Mouse (Mus musculus): ENCODE data around the gene Tpst1. TPM values are rescaled to one million over a fixed set of nuclear protein-coding genes. Genes with fewer than 3 reads are reported as not detected.
"Not testable (repeated sequence)": the region's sequence is repeated elsewhere in the genome, so short reads cannot be mapped to it uniquely, and the experiment has no call there.

Tpst1 gene
- polyA plus RNA-seq, 1 experiment, result 10.9 TPM

DNA sequence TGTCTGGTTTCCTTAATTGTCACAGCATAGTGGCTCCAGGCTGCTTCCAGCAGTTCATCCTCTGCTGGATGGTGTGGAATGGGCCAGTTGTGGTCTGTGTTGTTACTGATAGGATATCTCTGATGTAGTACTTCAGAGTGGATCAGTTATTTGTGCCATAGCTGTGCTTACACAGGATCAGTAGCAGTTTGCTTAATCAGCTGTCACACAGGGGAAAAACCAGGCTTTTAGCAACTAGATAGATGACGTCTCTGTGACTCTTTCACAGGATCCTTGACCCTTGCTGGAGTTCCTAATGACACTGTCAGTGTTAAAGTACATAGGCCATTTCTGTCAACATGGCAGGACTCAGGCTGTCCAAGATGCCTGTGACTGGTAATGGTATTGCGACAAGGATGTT, 39.3 kb upstream of the Tpst1 start:
- WGBS, result 83% methylated on average over 2 of the region's 2 CpGs
- no peak for DNase-seq (ENCODE audit: low read depth in 1 of 2, low spot score in 2 of 2)
- Histone ChIP-seq H3K36me3 (ENCODE audit: control insufficient read depth, insufficient read depth, low read length) (peaks cover 11% of the 10 kb centered on the region), H3K27me3 (ENCODE audit: control insufficient read depth, insufficient read depth, low read length) (no peaks in the 10 kb centered on the region), H3K4me1 (ENCODE audit: control insufficient read depth, insufficient read depth, insufficient read length) (no peaks in the 10 kb centered on the region; the same call in 1 of the 2 replicates), H3K4me3 (ENCODE audit: extremely low read depth, insufficient read depth, insufficient read length) (no peak overlapping the region), H3K27ac (ENCODE audit: insufficient read depth, low read length) (no peak overlapping the region)
- TF ChIP-seq POLR2A (IDR thresholded peaks at IDR 0.05; ENCODE audit: low read depth, low read length), result no peak
- no peak for TF ChIP-seq CTCF (IDR thresholded peaks at IDR 0.05; ENCODE audit: extremely low read depth, insufficient read depth, insufficient read length, insufficient replicate concordance)

- not testable (repeated sequence) for DNase-seq (ENCODE audit: low read depth in 1 of 2, low spot score in 2 of 2); H3K27ac ChIP-seq (ENCODE audit: insufficient read depth, low read length); H3K4me1 ChIP-seq (ENCODE audit: control insufficient read depth, insufficient read depth, insufficient read length); H3K4me3 ChIP-seq (ENCODE audit: extremely low read depth, insufficient read depth, insufficient read length); H3K27me3 ChIP-seq (ENCODE audit: control insufficient read depth, insufficient read depth, low read length)
- peaks cover 20% of the 10 kb centered on the region for H3K36me3 ChIP-seq (ENCODE audit: control insufficient read depth, insufficient read depth, low read length)
- WGBS, result 77% methylated on average over 2 of the region's 2 CpGs
Measured at GRCm38 (mm10) chr5:130036300-130036699, 36.8 kb upstream of the Tpst1 start.

- Histone ChIP-seq H3K4me1 (ENCODE audit: control insufficient read depth, insufficient read depth, insufficient read length) (no peaks in the 10 kb centered on the region), H3K27ac (ENCODE audit: insufficient read depth, low read length) (no peak overlapping the region), H3K4me3 (ENCODE audit: extremely low read depth, insufficient read depth, insufficient read length) (no peak overlapping the region), H3K27me3 (ENCODE audit: control insufficient read depth, insufficient read depth, low read length) (no peaks in the 10 kb centered on the region), H3K36me3 (ENCODE audit: control insufficient read depth, insufficient read depth, low read length) (peaks cover 28% of the 10 kb centered on the region)
- peak in 1 of 2 experiments; percentile 30 for DNase-seq (ENCODE audit: low read depth in 1 of 2, low spot score in 2 of 2)
- TF ChIP-seq POLR2A (IDR thresholded peaks at IDR 0.05; ENCODE audit: low read depth, low read length), result no peak
- TF ChIP-seq CTCF (IDR thresholded peaks at IDR 0.05; ENCODE audit: extremely low read depth, insufficient read depth, insufficient read length, insufficient replicate concordance), result peak; percentile 55; the same call in 1 of the 2 replicates
- 82% methylated on average over 19 of the region's 19 CpGs for WGBS
Measured at GRCm38 (mm10) chr5:130037752-130038455, 35.2 kb upstream of the Tpst1 start.

DNA sequence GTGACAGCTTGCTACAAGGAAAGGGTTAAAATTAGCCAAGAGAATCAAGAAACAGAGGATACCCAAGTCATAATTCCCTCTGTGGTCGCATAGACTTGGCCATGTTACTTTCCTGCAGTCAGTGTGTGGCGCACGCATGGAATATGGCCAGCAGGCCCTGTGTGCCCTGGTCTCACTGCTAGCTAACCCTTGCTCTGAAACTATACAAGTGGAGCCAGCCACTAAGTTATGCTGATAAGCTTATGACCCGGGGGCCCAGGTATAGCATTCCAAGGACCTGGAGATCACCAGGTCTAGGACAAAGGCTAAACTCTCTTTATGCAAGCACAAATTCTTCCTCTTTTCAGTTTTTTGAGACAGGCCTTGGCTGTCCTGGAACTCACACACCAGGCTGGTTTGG, 32.3 kb upstream of the Tpst1 start:
- H3K27ac ChIP-seq (ENCODE audit: insufficient read depth, low read length), result no peak overlapping the region
- H3K36me3 ChIP-seq (ENCODE audit: control insufficient read depth, insufficient read depth, low read length), result peaks cover 31% of the 10 kb centered on the region
- H3K27me3 ChIP-seq (ENCODE audit: control insufficient read depth, insufficient read depth, low read length), result no peaks in the 10 kb centered on the region
- TF ChIP-seq POLR2A (IDR thresholded peaks at IDR 0.05; ENCODE audit: low read depth, low read length), result no peak
- TF ChIP-seq CTCF (IDR thresholded peaks at IDR 0.05; ENCODE audit: extremely low read depth, insufficient read depth, insufficient read length, insufficient replicate concordance), result no peak
- DNase-seq (ENCODE audit: low read depth in 1 of 2, low spot score in 2 of 2), result no peak
- 95% methylated on average over 4 of the region's 4 CpGs for WGBS
- no peaks in the 10 kb centered on the region for H3K4me1 ChIP-seq (ENCODE audit: control insufficient read depth, insufficient read depth, insufficient read length)
- no peak overlapping the region for H3K4me3 ChIP-seq (ENCODE audit: extremely low read depth, insufficient read depth, insufficient read length)

GRCm38 (mm10) chr5:130041262-130041661, 31.9 kb upstream of the Tpst1 start:
- TF ChIP-seq CTCF (IDR thresholded peaks at IDR 0.05; ENCODE audit: extremely low read depth, insufficient read depth, insufficient read length, insufficient replicate concordance) (no peak), POLR2A (IDR thresholded peaks at IDR 0.05; ENCODE audit: low read depth, low read length) (no peak)
- Histone ChIP-seq H3K4me1 (ENCODE audit: control insufficient read depth, insufficient read depth, insufficient read length) (no peaks in the 10 kb centered on the region), H3K27ac (ENCODE audit: insufficient read depth, low read length) (no peak overlapping the region), H3K36me3 (ENCODE audit: control insufficient read depth, insufficient read depth, low read length) (peaks cover 33% of the 10 kb centered on the region), H3K4me3 (ENCODE audit: extremely low read depth, insufficient read depth, insufficient read length) (no peak overlapping the region), H3K27me3 (ENCODE audit: control insufficient read depth, insufficient read depth, low read length) (no peaks in the 10 kb centered on the region)
- 80% methylated on average over 4 of the region's 4 CpGs for WGBS
- no peak for DNase-seq (ENCODE audit: low read depth in 1 of 2, low spot score in 2 of 2)

- Histone ChIP-seq H3K4me1 (ENCODE audit: control insufficient read depth, insufficient read depth, insufficient read length) (no peaks in the 10 kb centered on the region; the same call in 1 of the 2 replicates), H3K36me3 (ENCODE audit: control insufficient read depth, insufficient read depth, low read length) (peaks cover 36% of the 10 kb centered on the region), H3K27me3 (ENCODE audit: control insufficient read depth, insufficient read depth, low read length) (no peaks in the 10 kb centered on the region), H3K4me3 (ENCODE audit: extremely low read depth, insufficient read depth, insufficient read length) (no peak overlapping the region), H3K27ac (ENCODE audit: insufficient read depth, low read length) (no peak overlapping the region)
- TF ChIP-seq POLR2A (IDR thresholded peaks at IDR 0.05; ENCODE audit: low read depth, low read length), result no peak
- no peak for TF ChIP-seq CTCF (IDR thresholded peaks at IDR 0.05; ENCODE audit: extremely low read depth, insufficient read depth, insufficient read length, insufficient replicate concordance)
- WGBS, result 89% methylated on average over 3 of the region's 3 CpGs
- no peak for DNase-seq (ENCODE audit: low read depth in 1 of 2, low spot score in 2 of 2)
Measured at GRCm38 (mm10) chr5:130043741-130044140, 29.4 kb upstream of the Tpst1 start.

DNA sequence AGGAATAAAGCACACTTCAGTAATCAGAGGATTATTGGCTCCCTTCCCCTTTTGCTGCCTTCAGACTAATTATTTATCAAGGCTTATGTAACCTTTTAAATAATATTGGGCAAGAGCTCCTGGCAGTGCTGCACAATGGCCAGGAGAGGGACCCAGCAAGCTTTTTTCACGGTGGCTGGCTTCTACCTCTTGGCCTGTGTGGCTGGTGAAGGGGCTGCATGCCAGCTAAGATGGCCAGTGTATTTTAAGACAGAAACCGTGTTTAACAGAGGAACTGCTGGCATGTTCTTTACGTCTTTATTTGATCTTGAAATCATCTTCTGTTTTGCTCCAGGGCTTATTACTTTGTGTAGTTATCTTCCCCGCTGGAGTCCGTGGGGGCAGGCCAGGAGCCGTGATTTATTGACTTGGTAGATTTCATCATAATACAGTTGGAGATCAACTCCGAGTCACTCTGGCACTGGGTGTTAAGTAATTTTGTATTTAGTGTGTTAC, 28.9 kb upstream of the Tpst1 start:
- 76% methylated on average over 7 of the region's 7 CpGs for WGBS
- Histone ChIP-seq H3K4me3 (ENCODE audit: extremely low read depth, insufficient read depth, insufficient read length) (no peak overlapping the region), H3K27me3 (ENCODE audit: control insufficient read depth, insufficient read depth, low read length) (no peaks in the 10 kb centered on the region), H3K27ac (ENCODE audit: insufficient read depth, low read length) (no peak overlapping the region), H3K36me3 (ENCODE audit: control insufficient read depth, insufficient read depth, low read length) (peaks cover 40% of the 10 kb centered on the region), H3K4me1 (ENCODE audit: control insufficient read depth, insufficient read depth, insufficient read length) (no peaks in the 10 kb centered on the region; the same call in 1 of the 2 replicates)
- TF ChIP-seq CTCF (IDR thresholded peaks at IDR 0.05; ENCODE audit: extremely low read depth, insufficient read depth, insufficient read length, insufficient replicate concordance) (peak; percentile 53; the same call in 1 of the 2 replicates), POLR2A (IDR thresholded peaks at IDR 0.05; ENCODE audit: low read depth, low read length) (no peak)
- no peak for DNase-seq (ENCODE audit: low read depth in 1 of 2, low spot score in 2 of 2)

Data from spleen, adult 2 months (tissue).